Comparison of ENCODE assay signal across 10 mouse cellular contexts in genomic region chr4:123013949-123014406, GRCm38 (mm10). TPM values are rescaled to one million over a fixed set of nuclear protein-coding genes. Genes with fewer than 3 reads are reported as not detected.
DNase-seq lines count a peak whose midpoint lies in the region; ATAC-seq and TF ChIP-seq lines count a peak whose summit lies in the region.
"Had no signal": no experiment of that assay in that cellular context is flagged by ENCODE, and none has a peak within 500 bp of the region (broad histone marks: within the 10 kb centered on the region; RNA-seq: fewer than 3 reads in every experiment).

No protein-coding gene starts in this region.

- no peak for TF ChIP-seq CTCF in liver, postnatal 0 days (IDR thresholded peaks at IDR 0.05; ENCODE audit: low read depth)

- no peaks in the 10 kb centered on the region for H3K27me3 ChIP-seq in midbrain, embryonic 10.5 days (ENCODE audit: low read depth, poor library complexity, severe bottlenecking)
- H3K27me3 ChIP-seq in liver, postnatal 0 days (ENCODE audit: insufficient read depth, low read length): no peaks in the 10 kb centered on the region
- no peaks in the 10 kb centered on the region for H3K27me3 ChIP-seq in heart, embryonic 12.5 days (replicated peaks)

- DNase-seq in layer of hippocampus, adult 9-11 months: peak; percentile 85
- no peak for DNase-seq in layer of hippocampus, postnatal 10 days (ENCODE audit: low spot score in 2 of 2)
- DNase-seq in frontal cortex, postnatal 36 days (ENCODE audit: low spot score in 2 of 2): peak; percentile 58 to 70
- peak; percentile 71 for DNase-seq in midbrain, embryonic 10.5 days (ENCODE audit: low spot score)
- DNase-seq in telencephalon, adult 2 months (ENCODE audit: low read depth, low spot score): peak; percentile 95
- DNase-seq in liver, postnatal 0 days: no peak
- DNase-seq in heart, adult 8-10 months (ENCODE audit: low spot score): no peak

- H3K4me1 ChIP-seq in midbrain, embryonic 10.5 days: peaks cover 60% of the 10 kb centered on the region
- peaks cover 16% of the 10 kb centered on the region for H3K4me1 ChIP-seq in liver, postnatal 0 days (ENCODE audit: insufficient read depth)
- peaks cover 19% of the 10 kb centered on the region for H3K4me1 ChIP-seq in heart, embryonic 12.5 days (replicated peaks)

- H3K27ac ChIP-seq in midbrain, embryonic 10.5 days (replicated peaks): peak overlapping the region; percentile 97
- H3K27ac ChIP-seq in liver, postnatal 0 days (ENCODE audit: low read depth): no peak overlapping the region
- no peak overlapping the region for H3K27ac ChIP-seq in heart, embryonic 12.5 days (ENCODE audit: poor library complexity, severe bottlenecking)
- H3K27ac ChIP-seq: liver, embryonic 14.5 days had no signal

- no peaks in the 10 kb centered on the region for H3K9me3 ChIP-seq in midbrain, embryonic 10.5 days (replicated peaks)
- no peaks in the 10 kb centered on the region for H3K9me3 ChIP-seq in liver, postnatal 0 days (ENCODE audit: low read length)
- no peaks in the 10 kb centered on the region for H3K9me3 ChIP-seq in heart, embryonic 12.5 days (replicated peaks)

- H3K9ac ChIP-seq in liver, postnatal 0 days (replicated peaks): no peak overlapping the region
- H3K9ac ChIP-seq in heart, embryonic 12.5 days: no peak overlapping the region
- H3K9ac ChIP-seq: liver, embryonic 14.5 days had no signal

- H3K4me3 ChIP-seq in midbrain, embryonic 10.5 days: peak overlapping the region; percentile 38
- H3K4me3 ChIP-seq in liver, postnatal 0 days (ENCODE audit: low read depth, low read length): no peak overlapping the region
- no peak overlapping the region for H3K4me3 ChIP-seq in heart, embryonic 12.5 days
- H3K4me3 ChIP-seq: erythroblast, embryonic 14.5 days had no signal

- no peak for ATAC-seq in liver, postnatal 0 days
- no peak for ATAC-seq in heart, embryonic 12.5 days (ENCODE audit: insufficient number of reproducible peaks, low FRiP score)

- H3K4me2 ChIP-seq in liver, postnatal 0 days (ENCODE audit: low read depth, low read length): no peak overlapping the region
- no peak overlapping the region for H3K4me2 ChIP-seq in heart, embryonic 12.5 days

- WGBS in midbrain, embryonic 10.5 days: 23% methylated on average over 3 of the region's 3 CpGs
- WGBS in liver, postnatal 0 days (ENCODE audit: insufficient replicate concordance): 34% methylated on average over 3 of the region's 3 CpGs
- WGBS in heart, embryonic 12.5 days: 58% methylated on average over 3 of the region's 3 CpGs

- peaks cover 7% of the 10 kb centered on the region for H3K36me3 ChIP-seq in midbrain, embryonic 10.5 days
- no peaks in the 10 kb centered on the region for H3K36me3 ChIP-seq in liver, postnatal 0 days (replicated peaks; ENCODE audit: insufficient read depth, low read length)
- 0 out of 2 replicates have a peak, but pooled peaks cover 6% of the 10 kb centered on the region for H3K36me3 ChIP-seq in heart, embryonic 12.5 days

- no peak for TF ChIP-seq EP300 in liver, postnatal 0 days (IDR thresholded peaks at IDR 0.05; ENCODE audit: low read depth)

RNA-seq across cellular contexts. Expression of gene Trit1, which starts 2.4 kb away (rescaled TPM):
- 10 to 100 TPM; 24.5 to 29.2 TPM for total RNA-seq in layer of hippocampus, postnatal 10 days (2021)
- polyA plus RNA-seq in midbrain, embryonic 10.5 days (2016; fragmentation: Nextera tagmentation; extraction: Ambion mirVana): 27.6 and 28.2 TPM in 2 replicates
- polyA plus RNA-seq in liver, postnatal 0 days (2015; fragmentation: Nextera tagmentation; extraction: Ambion mirVana): 7.1 and 7.5 TPM in 2 replicates
- 1 to 10 TPM; 5.6 to 8.0 (median 6.6) TPM for total RNA-seq in heart, adult 8-10 months (2022)
- 13.4 and 14.3 TPM in 2 replicates for polyA plus RNA-seq in heart, embryonic 12.5 days (2016; fragmentation: Nextera tagmentation; extraction: Ambion mirVana)

RNA-seq across cellular contexts. Expression of gene Mycl, which starts 18.5 kb away (rescaled TPM):
- 10 to 100 TPM; 53.5 to 59.1 TPM for total RNA-seq in layer of hippocampus, postnatal 10 days (2021)
- polyA plus RNA-seq in midbrain, embryonic 10.5 days (2016; fragmentation: Nextera tagmentation; extraction: Ambion mirVana): 82.4 and 92.7 TPM in 2 replicates
- 1.2 and 1.5 TPM in 2 replicates for polyA plus RNA-seq in liver, postnatal 0 days (2015; fragmentation: Nextera tagmentation; extraction: Ambion mirVana)
- under 1 TPM in 2 of 4 experiments, not detected in 2; 0.14 to 0.25 TPM for total RNA-seq in heart, adult 8-10 months (2022)
- polyA plus RNA-seq in heart, embryonic 12.5 days (2016; fragmentation: Nextera tagmentation; extraction: Ambion mirVana): 0.74 and 1.2 TPM in 2 replicates

RNA-seq across cellular contexts. Expression of gene Mfsd2a, which starts 53.0 kb away (rescaled TPM):
- 10 to 100 TPM; 64.0 to 68.9 TPM for total RNA-seq in layer of hippocampus, postnatal 10 days (2021)
- polyA plus RNA-seq in midbrain, embryonic 10.5 days (2016; fragmentation: Nextera tagmentation; extraction: Ambion mirVana): 22.6 and 27.2 TPM in 2 replicates
- not detected in 2 replicates for polyA plus RNA-seq in liver, postnatal 0 days (2015; fragmentation: Nextera tagmentation; extraction: Ambion mirVana)
- not detected for total RNA-seq in heart, adult 8-10 months (2022)
- 1.1 and 1.8 TPM in 2 replicates for polyA plus RNA-seq in heart, embryonic 12.5 days (2016; fragmentation: Nextera tagmentation; extraction: Ambion mirVana)
- polyA plus RNA-seq: erythroblast, embryonic 14.5 days had no signal

Comparison
In these comparisons a context has a peak if more than half of its experiments do, and no peak if none do; other contexts are left out.
1. DNase-seq: peak in layer of hippocampus, adult 9-11 months (single experiment), frontal cortex, postnatal 36 days (2 of 2), midbrain, embryonic 10.5 days (single experiment) and telencephalon, adult 2 months (single experiment); none in layer of hippocampus, postnatal 10 days (0 of 2), liver, postnatal 0 days (single experiment) and heart, adult 8-10 months (single experiment).
2. RNA of gene Mycl, which starts 18.5 kb away (polyA plus RNA-seq): 82.4 to 92.7 TPM in midbrain, embryonic 10.5 days; 0.74 to 1.2 TPM in heart, embryonic 12.5 days and 1.2 to 1.5 TPM in liver, postnatal 0 days; every median in the first group is over 10 times any median in the second.